Mouse (Mus musculus) heart, embryonic 12.5 days (tissue): ENCODE results near the gene Lpar2. TPM values are rescaled to one million over a fixed set of nuclear protein-coding genes. Genes with fewer than 3 reads are reported as not detected.

Source experiments
- ATAC-seq: fragments of 200-750 bp; cut with Nextera tagmentation; 2 replicates; pipeline ENCODE4 v1.8.0; 2017; ENCODE audit warnings: moderate TSS enrichment, moderate library complexity; ENCODE audit not compliant: insufficient number of reproducible peaks, low FRiP score
- H3K27ac ChIP-seq: fragments of 300-500 bp; sonication (generic); 2 replicates; pipeline ENCODE4 v1.5.1; 2016; ENCODE audit warnings: mild to moderate bottlenecking, moderate library complexity; ENCODE audit not compliant: poor library complexity, severe bottlenecking
- H3K27me3 ChIP-seq: fragments of 300-500 bp; sonication (generic); replicated peaks from 2 replicates; pipeline ENCODE4 v1.6.1; 2016; ENCODE audit warnings: mild to moderate bottlenecking, moderate library complexity
- H3K36me3 ChIP-seq: fragments of 300-500 bp; sonication (generic); 2 replicates; pipeline ENCODE4 v1.6.1; 2016; ENCODE audit warnings: mild to moderate bottlenecking, moderate library complexity
- H3K4me1 ChIP-seq: fragments of 300-500 bp; sonication (generic); replicated peaks from 2 replicates; pipeline ENCODE4 v1.6.1; 2016; ENCODE audit warnings: mild to moderate bottlenecking
- H3K4me2 ChIP-seq: fragments of 300-500 bp; sonication (generic); 2 replicates; pipeline ENCODE4 v1.6.1; 2016; ENCODE audit warnings: mild to moderate bottlenecking, moderate library complexity
- H3K4me3 ChIP-seq: fragments of 300-500 bp; sonication (generic); 2 replicates; pipeline ENCODE4 v1.5.1; 2016; ENCODE audit warnings: mild to moderate bottlenecking
- H3K9ac ChIP-seq: fragments of 300-500 bp; sonication (generic); 2 replicates; pipeline ENCODE4 v1.6.1; 2016; ENCODE audit warnings: mild to moderate bottlenecking, moderate library complexity
- H3K9me3 ChIP-seq: fragments of 300-500 bp; sonication (generic); replicated peaks from 2 replicates; pipeline ENCODE4 v1.6.1; 2016; ENCODE audit warnings: mild to moderate bottlenecking, moderate library complexity
- WGBS: fragments of 180-500 bp; shearing (Covaris S2); methylation state at CpG from one replicate; pipeline ENCODE4 v1.1.7; 2016; 5-methylcytosine and 5-hydroxymethylcytosine counted together
- polyA plus RNA-seq: library from polyadenylated mRNA; unstranded; fragments of >200 nt; fragmentation: Nextera tagmentation; extraction: Ambion mirVana; gene quantifications from 2 replicates; pipeline ENCODE4 v1.2.1, GENCODE M21; 2016

Gene Lpar2
- polyA plus RNA-seq, 1 experiment from 2014 or later, result 0.36 TPM

DNA sequence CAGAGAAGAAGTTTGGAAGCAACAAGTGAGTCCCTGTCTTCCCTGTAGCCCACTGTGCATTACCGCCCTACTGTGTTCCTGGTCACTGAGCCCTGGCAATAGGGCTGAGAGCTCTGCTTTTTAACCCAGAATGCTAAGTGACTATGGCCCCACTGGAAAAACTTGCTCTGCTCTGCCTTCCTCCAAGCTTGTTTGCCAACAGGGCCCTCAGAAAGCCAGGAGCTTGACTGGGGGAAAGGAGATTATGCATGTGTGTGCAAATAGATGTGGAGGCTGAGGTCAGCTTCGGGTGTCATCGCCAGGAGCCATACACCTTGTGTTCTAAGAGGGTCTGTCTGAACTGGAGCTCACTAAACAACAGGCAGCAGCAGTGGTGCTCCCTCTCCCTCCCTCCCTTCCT lies 28.1 kb upstream of the Lpar2 start:
- Histone ChIP-seq H3K9me3 (no peaks in the 10 kb centered on the region), H3K4me2 (no peak overlapping the region), H3K4me1 (peaks cover 21% of the 10 kb centered on the region), H3K27ac (no peak overlapping the region), H3K9ac (no peak overlapping the region), H3K4me3 (no peak overlapping the region), H3K36me3 (peaks cover 57% of the 10 kb centered on the region), H3K27me3 (no peaks in the 10 kb centered on the region)
- 90% methylated on average over 3 of the region's 3 CpGs for WGBS
- no peak for ATAC-seq

GRCm38 (mm10) chr8:69794901-69795300 lies 27.3 kb upstream of the Lpar2 start:
- no peak for ATAC-seq
- Histone ChIP-seq H3K36me3 (peaks cover 65% of the 10 kb centered on the region), H3K27ac (no peak overlapping the region), H3K4me1 (peaks cover 17% of the 10 kb centered on the region), H3K9ac (no peak overlapping the region), H3K9me3 (no peaks in the 10 kb centered on the region), H3K27me3 (no peaks in the 10 kb centered on the region), H3K4me2 (no peak overlapping the region), H3K4me3 (no peak overlapping the region)
- 95% methylated on average over 6 of the region's 6 CpGs for WGBS

GRCm38 (mm10) chr8:69796721-69797345 lies 25.4 kb upstream of the Lpar2 start:
- Histone ChIP-seq H3K4me2 (no peak overlapping the region), H3K4me1 (peaks cover 14% of the 10 kb centered on the region), H3K9me3 (no peaks in the 10 kb centered on the region), H3K27me3 (no peaks in the 10 kb centered on the region), H3K27ac (no peak overlapping the region), H3K36me3 (peaks cover 82% of the 10 kb centered on the region), H3K4me3 (no peak overlapping the region), H3K9ac (no peak overlapping the region)
- 94% methylated on average over 16 of the region's 16 CpGs for WGBS
- no peak for ATAC-seq

DNA sequence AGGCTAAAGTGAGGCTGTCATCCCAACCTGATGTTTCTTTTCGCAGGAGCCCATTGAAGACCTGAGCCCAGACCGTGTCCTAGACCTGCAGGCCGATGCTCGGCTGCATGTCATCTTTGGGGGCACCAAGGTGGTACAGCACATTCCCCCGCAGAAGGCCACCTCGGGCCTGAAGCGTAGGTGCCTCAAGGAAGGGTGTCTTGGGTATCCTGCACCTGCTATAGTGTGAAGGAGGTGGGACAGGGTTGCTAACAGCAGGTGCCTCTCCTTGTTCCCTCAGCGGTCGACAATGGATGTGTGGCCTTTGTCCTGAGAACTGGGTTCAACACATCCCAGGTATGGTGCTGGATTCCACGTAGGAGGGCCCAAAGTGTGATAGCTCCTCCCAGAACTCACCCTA lies 24.6 kb upstream of the Lpar2 start:
- Histone ChIP-seq H3K36me3 (peaks cover 90% of the 10 kb centered on the region), H3K9ac (no peak overlapping the region), H3K9me3 (no peaks in the 10 kb centered on the region), H3K27me3 (no peaks in the 10 kb centered on the region), H3K4me2 (no peak overlapping the region), H3K27ac (no peak overlapping the region), H3K4me1 (peaks cover 6% of the 10 kb centered on the region), H3K4me3 (no peak overlapping the region)
- ATAC-seq, result no peak
- 89% methylated on average over 10 of the region's 10 CpGs for WGBS

- Histone ChIP-seq H3K4me1 (no peaks in the 10 kb centered on the region), H3K27me3 (no peaks in the 10 kb centered on the region), H3K36me3 (peaks cover 98% of the 10 kb centered on the region), H3K4me3 (no peak overlapping the region), H3K9me3 (no peaks in the 10 kb centered on the region), H3K4me2 (no peak overlapping the region), H3K27ac (no peak overlapping the region), H3K9ac (no peak overlapping the region)
- WGBS, result 90% methylated on average over 8 of the region's 8 CpGs
- no peak for ATAC-seq
Measured at GRCm38 (mm10) chr8:69799261-69799660, 23.0 kb upstream of the Lpar2 start.

DNA sequence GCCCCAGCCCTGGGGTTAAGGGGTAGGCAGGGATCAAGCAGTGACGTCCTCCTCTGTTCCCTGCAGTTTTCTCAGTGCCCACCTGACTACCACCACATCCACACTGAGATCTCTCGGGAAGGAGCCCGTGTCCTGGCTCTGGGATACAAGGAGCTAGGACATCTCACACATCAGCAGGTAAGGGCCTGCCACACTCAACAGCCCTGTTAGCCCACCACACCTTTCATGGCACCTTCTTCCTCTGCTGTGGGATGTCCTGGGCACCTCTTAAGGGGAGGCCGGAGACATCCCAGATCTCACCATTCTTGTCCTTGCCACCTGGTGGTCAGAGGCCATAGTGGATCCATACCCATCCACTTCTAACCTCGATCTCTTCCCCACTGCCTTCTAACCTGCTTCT lies 22.3 kb upstream of the Lpar2 start:
- Histone ChIP-seq H3K27ac (no peak overlapping the region), H3K4me2 (no peak overlapping the region), H3K9me3 (no peaks in the 10 kb centered on the region), H3K36me3 (peaks cover 96% of the 10 kb centered on the region), H3K9ac (no peak overlapping the region), H3K4me3 (no peak overlapping the region), H3K27me3 (no peaks in the 10 kb centered on the region), H3K4me1 (no peaks in the 10 kb centered on the region)
- no peak for ATAC-seq
- 93% methylated on average over 5 of the region's 5 CpGs for WGBS

DNA sequence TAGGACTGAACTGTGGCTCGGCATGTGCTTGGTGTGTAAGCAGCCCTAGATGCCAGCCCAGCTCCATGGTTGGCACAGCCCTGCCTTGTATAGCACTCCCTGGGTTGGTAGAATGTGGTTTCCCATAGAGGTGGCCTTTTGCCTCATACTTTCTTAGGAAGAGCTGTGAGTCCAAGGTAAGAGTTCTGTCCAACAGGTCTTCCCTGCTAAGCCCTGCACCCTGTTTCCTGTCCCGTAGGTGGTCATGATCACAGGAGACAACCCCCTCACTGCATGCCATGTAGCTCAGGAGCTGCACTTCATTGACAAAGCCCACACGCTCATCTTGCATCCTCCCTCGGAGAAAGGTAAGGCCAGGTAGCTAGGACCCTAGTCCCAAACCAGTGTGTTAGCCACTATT lies 20.4 kb upstream of the Lpar2 start:
- ATAC-seq, result no peak

DNA sequence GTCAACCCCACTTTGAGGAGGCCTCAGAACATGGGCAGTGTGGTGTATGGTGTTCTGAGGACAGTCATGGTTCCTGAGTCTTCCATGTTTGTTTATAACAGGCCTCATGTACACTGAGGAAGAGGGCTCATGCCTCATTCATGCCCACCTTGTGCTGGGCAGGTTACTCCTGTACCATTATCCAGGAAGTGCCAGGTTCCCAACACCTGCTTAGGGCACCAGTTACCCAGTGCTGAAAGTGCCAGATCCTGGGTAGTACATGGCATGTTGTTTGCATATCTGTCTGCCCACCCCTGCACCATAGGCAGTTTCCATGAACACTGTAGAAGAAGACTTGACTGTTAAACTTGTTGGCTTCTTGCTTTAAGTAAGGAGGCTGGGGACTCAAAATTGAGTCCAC lies 20.0 kb upstream of the Lpar2 start:
- H3K36me3 ChIP-seq, result peaks cover 97% of the 10 kb centered on the region
- H3K9ac ChIP-seq, result no peak overlapping the region
- no peak overlapping the region for H3K27ac ChIP-seq
- no peak for ATAC-seq
- H3K27me3 ChIP-seq, result no peaks in the 10 kb centered on the region
- H3K4me2 ChIP-seq, result no peak overlapping the region
- H3K4me3 ChIP-seq, result no peak overlapping the region
- H3K9me3 ChIP-seq, result no peaks in the 10 kb centered on the region
- H3K4me1 ChIP-seq, result no peaks in the 10 kb centered on the region

More for the DNA sequence above, 20.4 kb upstream of the Lpar2 start:
- no peaks in the 10 kb centered on the region for H3K27me3 ChIP-seq
- H3K4me3 ChIP-seq, result no peak overlapping the region
- WGBS, result 96% methylated on average over 4 of the region's 4 CpGs
- H3K27ac ChIP-seq, result no peak overlapping the region
- no peak overlapping the region for H3K4me2 ChIP-seq
- H3K9ac ChIP-seq, result no peak overlapping the region
- H3K36me3 ChIP-seq, result peaks cover 97% of the 10 kb centered on the region
- H3K4me1 ChIP-seq, result no peaks in the 10 kb centered on the region
- H3K9me3 ChIP-seq, result no peaks in the 10 kb centered on the region

GRCm38 (mm10) chr8:69803366-69803765 lies 18.9 kb upstream of the Lpar2 start:
- ATAC-seq, result no peak
- H3K36me3 ChIP-seq, result peaks cover 96% of the 10 kb centered on the region

GRCm38 (mm10) chr8:69804537-69804936 lies 17.7 kb upstream of the Lpar2 start:
- 95% methylated on average over 6 of the region's 6 CpGs for WGBS
- H3K4me3 ChIP-seq, result no peak overlapping the region
- no peaks in the 10 kb centered on the region for H3K27me3 ChIP-seq
- H3K36me3 ChIP-seq, result peaks cover 84% of the 10 kb centered on the region
- ATAC-seq, result no peak
- no peak overlapping the region for H3K27ac ChIP-seq
- H3K4me1 ChIP-seq, result peaks cover 13% of the 10 kb centered on the region; the same call in 1 of the 2 replicates
- H3K9ac ChIP-seq, result no peak overlapping the region
- no peaks in the 10 kb centered on the region for H3K9me3 ChIP-seq
- no peak overlapping the region for H3K4me2 ChIP-seq

More at GRCm38 (mm10) chr8:69803366-69803765, 18.9 kb upstream of the Lpar2 start:
- no peak overlapping the region for H3K27ac ChIP-seq
- no peak overlapping the region for H3K4me2 ChIP-seq
- H3K9ac ChIP-seq, result no peak overlapping the region
- H3K27me3 ChIP-seq, result no peaks in the 10 kb centered on the region
- no peaks in the 10 kb centered on the region for H3K9me3 ChIP-seq
- no peak overlapping the region for H3K4me3 ChIP-seq
- WGBS, result 88% methylated on average over 7 of the region's 7 CpGs
- H3K4me1 ChIP-seq, result 0 out of 2 replicates have a peak, but pooled peaks cover 3% of the 10 kb centered on the region

DNA sequence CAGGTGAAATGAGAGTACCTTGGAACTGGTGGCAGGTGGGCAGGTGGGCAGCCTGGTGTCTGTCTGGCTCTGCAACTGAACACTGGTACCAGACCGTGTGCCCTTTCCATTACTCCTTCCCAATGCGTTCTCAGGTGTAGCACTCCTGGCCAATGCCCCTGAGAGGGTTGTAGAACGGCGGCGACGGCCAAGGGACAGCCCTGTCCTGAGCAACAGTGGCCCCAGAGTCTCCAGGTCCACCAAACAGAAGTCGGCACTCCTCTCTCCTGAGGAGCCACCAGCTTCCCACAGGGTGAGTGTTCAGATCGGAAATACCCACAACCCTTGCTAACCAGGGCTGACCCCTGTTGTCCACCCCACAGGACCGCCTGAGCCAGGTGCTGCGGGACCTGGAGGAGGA lies 17.1 kb upstream of the Lpar2 start:
- no peak overlapping the region for H3K27ac ChIP-seq

GRCm38 (mm10) chr8:69805491-69805890 lies 16.7 kb upstream of the Lpar2 start:
- Histone ChIP-seq H3K9me3 (no peaks in the 10 kb centered on the region), H3K27ac (no peak overlapping the region), H3K4me3 (no peak overlapping the region), H3K4me2 (no peak overlapping the region), H3K36me3 (peaks cover 80% of the 10 kb centered on the region), H3K27me3 (no peaks in the 10 kb centered on the region), H3K9ac (no peak overlapping the region), H3K4me1 (peaks cover 18% of the 10 kb centered on the region; the same call in 1 of the 2 replicates)
- 92% methylated on average over 9 of the region's 9 CpGs for WGBS
- no peak for ATAC-seq

More for the DNA sequence above, 17.1 kb upstream of the Lpar2 start:
- no peak overlapping the region for H3K4me3 ChIP-seq
- no peak for ATAC-seq
- H3K9me3 ChIP-seq, result no peaks in the 10 kb centered on the region
- WGBS, result 95% methylated on average over 10 of the region's 10 CpGs
- no peak overlapping the region for H3K4me2 ChIP-seq
- H3K4me1 ChIP-seq, result peaks cover 18% of the 10 kb centered on the region; the same call in 1 of the 2 replicates
- peaks cover 80% of the 10 kb centered on the region for H3K36me3 ChIP-seq
- H3K27me3 ChIP-seq, result no peaks in the 10 kb centered on the region
- H3K9ac ChIP-seq, result no peak overlapping the region
